Mouse (Mus musculus) testis, adult 10 weeks (tissue): ENCODE results near the gene Slc35c1. TPM values are rescaled to one million over a fixed set of nuclear protein-coding genes. Genes with fewer than 3 reads are reported as not detected.

Experiments
- polyA plus RNA-seq: library from polyadenylated mRNA; stranded (reverse); fragments of 350-450 nt; fragmentation: Illumina TruSeq; extraction: RNeasy Lipid Tissue Mini Kit (QIAGEN cat#74804); gene quantifications from one replicate; pipeline ENCODE4 v1.2.3, GENCODE M21; 2014; ENCODE audit warnings: low read depth, low replicate concordance

The Slc35c1 gene
- 0.84 TPM for polyA plus RNA-seq

GRCm38 (mm10) chr2:92459921-92460707 lies at the start of gene Slc35c1:
Gene Slc35c1, minus strand, starts transcription at chr2:92460538.

DNA sequence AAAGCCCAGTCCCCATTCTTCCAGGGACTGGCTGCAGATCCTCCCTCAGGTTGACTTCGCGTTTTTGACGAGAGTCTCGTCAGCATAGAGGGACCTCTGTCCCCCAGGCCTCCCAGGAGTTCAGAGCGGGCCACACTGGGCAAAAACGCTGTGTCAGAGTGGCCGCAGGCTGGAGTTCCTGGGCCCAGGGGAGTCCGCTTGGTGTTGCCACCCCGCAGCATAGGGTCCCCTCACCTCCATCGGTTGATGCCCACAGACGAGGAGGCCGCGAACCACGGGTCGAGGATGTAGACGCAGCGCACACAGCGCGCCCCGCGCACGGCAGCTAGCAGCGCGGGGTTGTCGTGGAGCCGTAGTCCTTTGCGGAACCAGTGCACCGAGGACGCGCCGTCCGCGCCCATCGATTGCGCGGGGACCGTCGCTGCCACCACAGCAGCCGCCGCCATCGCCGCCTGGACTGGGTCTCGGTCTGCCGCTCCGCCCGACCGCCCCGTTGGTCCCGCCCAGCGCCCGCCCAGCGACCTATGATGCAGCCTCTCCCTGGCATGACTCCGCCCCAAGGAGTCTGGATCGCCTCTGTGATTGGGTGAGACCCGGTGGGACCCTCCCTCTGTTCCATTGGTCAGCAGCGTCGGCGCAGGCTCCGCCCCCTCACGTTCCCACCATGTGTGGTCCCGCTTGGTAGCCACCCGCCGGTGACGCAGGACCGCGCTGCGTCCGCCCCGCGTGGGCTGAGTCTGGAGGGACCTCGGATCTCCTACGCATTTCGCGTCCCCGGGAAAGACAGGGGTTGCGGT lies 26.6 kb downstream of the Slc35c1 start, which contains the start of gene Cry2:
Gene Cry2, minus strand, starts transcription at position 466 of the 797 bp plus-strand sequence.

Other genes starting within 250 kb of the Slc35c1 start
- 0.56 TPM for gene Pex16, start 85.9 kb downstream of the Slc35c1 start, polyA plus RNA-seq
- gene Large2, start 85.7 kb downstream of the Slc35c1 start, polyA plus RNA-seq, result 0.29 TPM
- gene 1700029I15Rik, start 78.0 kb downstream of the Slc35c1 start, polyA plus RNA-seq, result 1.3 TPM
- gene Mapk8ip1, start 59.3 kb downstream of the Slc35c1 start, polyA plus RNA-seq, result 2.1 TPM
- 4.7 TPM for gene Cry2, start 26.5 kb downstream of the Slc35c1 start, polyA plus RNA-seq
- 3.5 TPM for gene Chst1, start 139.2 kb upstream of the Slc35c1 start, polyA plus RNA-seq